Mouse (Mus musculus) neural tube, embryonic 13.5 days (tissue): Measurements from ENCODE around the gene Caskin1. TPM values are rescaled to one million over a fixed set of nuclear protein-coding genes. Genes with fewer than 3 reads are reported as not detected.

ENCODE experiments used
- polyA plus RNA-seq: library from polyadenylated mRNA; unstranded; fragments of >200 nt; fragmentation: Nextera tagmentation; extraction: Ambion mirVana; gene quantifications from 2 replicates; pipeline ENCODE4 v1.2.1, GENCODE M21; 2015

Gene Caskin1
- polyA plus RNA-seq, 1 experiment from 2014 or later = 35.3 TPM

Other genes starting within 250 kb of the Caskin1 start
- 14.5 and 20.9 TPM in 2 replicates for gene Ccnf, start 237.1 kb upstream of the Caskin1 start, polyA plus RNA-seq
- 0.31 and 0.44 TPM in 2 replicates for gene Abca17, start 137.5 kb upstream of the Caskin1 start, polyA plus RNA-seq
- 23.9 and 24.7 TPM in 2 replicates for gene Abca3, start 136.7 kb upstream of the Caskin1 start, polyA plus RNA-seq
- 307 and 315 TPM in 2 replicates for gene Rnps1, start 74.0 kb upstream of the Caskin1 start, polyA plus RNA-seq
- gene Eci1, start 62.0 kb upstream of the Caskin1 start, polyA plus RNA-seq = 57.6 and 61.2 TPM in 2 replicates
- 5.5 and 6.5 TPM in 2 replicates for gene Dnase1l2, start 45.5 kb upstream of the Caskin1 start, polyA plus RNA-seq
- 39.7 and 41.6 TPM in 2 replicates for gene E4f1, start 18.3 kb upstream of the Caskin1 start, polyA plus RNA-seq
- gene Pgp, start 18.2 kb upstream of the Caskin1 start, polyA plus RNA-seq = 54.9 and 57.4 TPM in 2 replicates
- gene Bricd5, start 14.7 kb upstream of the Caskin1 start, polyA plus RNA-seq = not detected in 2 replicates
- 35.7 and 36.2 TPM in 2 replicates for gene Mlst8, start 9.5 kb upstream of the Caskin1 start, polyA plus RNA-seq
- gene Traf7, start 39.3 kb downstream of the Caskin1 start, polyA plus RNA-seq = 70.1 and 82.9 TPM in 2 replicates
- gene Rab26, start 45.6 kb downstream of the Caskin1 start, polyA plus RNA-seq = 1.5 and 1.6 TPM in 2 replicates
- gene Pkd1, start 61.2 kb downstream of the Caskin1 start, polyA plus RNA-seq = 20.1 and 22.9 TPM in 2 replicates
- 62.5 and 73.0 TPM in 2 replicates for gene Tsc2, start 144.0 kb downstream of the Caskin1 start, polyA plus RNA-seq
- gene Nthl1, start 144.1 kb downstream of the Caskin1 start, polyA plus RNA-seq = 7.4 and 9.7 TPM in 2 replicates
- 35.4 and 42.6 TPM in 2 replicates for gene Slc9a3r2, start 161.7 kb downstream of the Caskin1 start, polyA plus RNA-seq
- gene Npw, start 169.9 kb downstream of the Caskin1 start, polyA plus RNA-seq = not detected in 2 replicates
- 20.9 and 22.2 TPM in 2 replicates for gene Zfp598, start 181.1 kb downstream of the Caskin1 start, polyA plus RNA-seq
- 94.2 and 114 TPM in 2 replicates for gene Syngr3, start 201.4 kb downstream of the Caskin1 start, polyA plus RNA-seq
- gene Gfer, start 207.6 kb downstream of the Caskin1 start, polyA plus RNA-seq = 34.3 and 39.6 TPM in 2 replicates
- gene Noxo1, start 207.6 kb downstream of the Caskin1 start, polyA plus RNA-seq = 1.1 and 1.5 TPM in 2 replicates
- gene Tbl3, start 219.1 kb downstream of the Caskin1 start, polyA plus RNA-seq = 58.4 and 64.0 TPM in 2 replicates
- 0.18 TPM in 1 of 2 replicates, not detected in the other for gene Rnf151, start 229.5 kb downstream of the Caskin1 start, polyA plus RNA-seq
- gene Rps2, start 229.5 kb downstream of the Caskin1 start, polyA plus RNA-seq = 759 and 773 TPM in 2 replicates
- 261 and 273 TPM in 2 replicates for gene Ndufb10, start 235.9 kb downstream of the Caskin1 start, polyA plus RNA-seq
- not detected in 2 replicates for gene Rpl3l, start 239.2 kb downstream of the Caskin1 start, polyA plus RNA-seq
- 26.5 and 29.4 TPM in 2 replicates for gene Msrb1, start 248.0 kb downstream of the Caskin1 start, polyA plus RNA-seq